Mouse (Mus musculus) MEL (cell line): ENCODE data around the gene Zfr.

ENCODE experiments used
- CTCF ChIP-seq, 3 experiments: IDR thresholded peaks in 2 of 3; conservative IDR thresholded peaks in 1 of 3; 2 replicates each; pipeline ENCODE4 v1.5.1; 2011 to 2012; ENCODE audit warnings: low read length in 3 of 3, low read depth in 2 of 3, mild to moderate bottlenecking in 2 of 3, improper control_type of control experiment in 1 of 3, inconsistent platforms in 1 of 3, mixed read lengths in 1 of 3, moderate library complexity in 1 of 3; ENCODE audit not compliant: control insufficient read depth in 1 of 3, insufficient read depth in 1 of 3, poor library complexity in 1 of 3, severe bottlenecking in 1 of 3
- E2F4 ChIP-seq: IDR thresholded peaks from 2 replicates; pipeline ENCODE4 v1.6.1; 2011; ENCODE audit warnings: low read depth, low read length, improper control_type of control experiment, borderline replicate concordance
- EP300 ChIP-seq, 2 experiments: IDR thresholded peaks; 2 replicates each; pipeline ENCODE4 v1.6.1; 2011; ENCODE audit warnings: improper control_type of control experiment in 2 of 2, low read length in 2 of 2, low read depth in 1 of 2, mild to moderate bottlenecking in 1 of 2
- MYC ChIP-seq: IDR thresholded peaks from 2 replicates; pipeline ENCODE4 v1.6.1; 2011; ENCODE audit warnings: low read depth, mild to moderate bottlenecking, low read length, improper control_type of control experiment, moderate library complexity
- POLR2A ChIP-seq, 2 experiments: IDR thresholded peaks; 2 replicates each; pipeline ENCODE4 v1.6.1; 2011 to 2012; ENCODE audit warnings: low read length in 2 of 2, mild to moderate bottlenecking in 2 of 2, control low read depth in 1 of 2, improper control_type of control experiment in 1 of 2, low read depth in 1 of 2, moderate library complexity in 1 of 2; ENCODE audit not compliant: control insufficient read depth in 1 of 2, insufficient read depth in 1 of 2, poor library complexity in 1 of 2
- SIN3A ChIP-seq: IDR thresholded peaks from 2 replicates; pipeline ENCODE4 v1.6.1; 2012; ENCODE audit warnings: low read length, improper control_type of control experiment, inconsistent platforms
- TCF12 ChIP-seq: IDR thresholded peaks from 2 replicates; pipeline ENCODE4 v1.6.1; 2014; ENCODE audit warnings: low read depth, mild to moderate bottlenecking, inconsistent platforms, low read length, improper control_type of control experiment, moderate library complexity
- USF1 ChIP-seq: IDR thresholded peaks from 2 replicates; pipeline ENCODE4 v1.6.1; 2014; ENCODE audit warnings: low read depth, mild to moderate bottlenecking, inconsistent platforms, low read length, improper control_type of control experiment, moderate library complexity
- ZC3H11A ChIP-seq: IDR thresholded peaks from 2 replicates; pipeline ENCODE4 v1.6.1; 2012; ENCODE audit warnings: low read depth, mild to moderate bottlenecking, inconsistent platforms, low read length, improper control_type of control experiment
- ZNF384 ChIP-seq: IDR thresholded peaks from 2 replicates; pipeline ENCODE4 v1.6.1; 2012; ENCODE audit warnings: low read depth, mild to moderate bottlenecking, inconsistent platforms, low read length, improper control_type of control experiment

- TF ChIP-seq USF1 (no peak), POLR2A (IDR thresholded peaks at IDR 0.05; ENCODE audit: control insufficient read depth in 1 of 2, insufficient read depth in 1 of 2, low read depth in 1 of 2, low read length in 2 of 2, poor library complexity in 1 of 2) (no peak), MYC (no peak), CTCF (IDR thresholded peaks at IDR 0.05 in 2 of 3, conservative IDR thresholded peaks at IDR 0.05 in 1 of 3; ENCODE audit: control insufficient read depth in 1 of 3, insufficient read depth in 1 of 3, low read depth in 2 of 3, low read length in 3 of 3, poor library complexity in 1 of 3, severe bottlenecking in 1 of 3) (no peak), ZNF384 (no peak), ZC3H11A (no peak), TCF12 (no peak), EP300 (IDR thresholded peaks at IDR 0.05; ENCODE audit: low read depth in 1 of 2, low read length in 2 of 2) (no peak), E2F4 (no peak), SIN3A (no peak)
Observed at GRCm38 (mm10) chr15:12216119-12216518, 98.5 kb downstream of the Zfr start.
